Mouse (Mus musculus) ovary, adult 18-20 months (tissue): ENCODE results near the gene Slc48a1.

Experiments used
- DNase-seq: peaks from one replicate; pipeline ENCODE4 v3.0.0; 2022; ENCODE audit warnings: low spot score, mixed read lengths

Slc48a1 gene

GRCm38 (mm10) chr15:97807867-97808266 lies 29.5 kb downstream of the Slc48a1 start:
- DNase-seq: no peak

GRCm38 (mm10) chr15:97808532-97808931 lies 30.2 kb downstream of the Slc48a1 start:
- no peak for DNase-seq

GRCm38 (mm10) chr15:97809206-97809605 lies 30.9 kb downstream of the Slc48a1 start:
- no peak for DNase-seq

- DNase-seq: peak; percentile 73
Measured at GRCm38 (mm10) chr15:97809942-97810341, 31.6 kb downstream of the Slc48a1 start.

- DNase-seq: no peak
Measured at GRCm38 (mm10) chr15:97810399-97810798, 32.1 kb downstream of the Slc48a1 start.

- DNase-seq: no peak
Measured at GRCm38 (mm10) chr15:97811307-97811706, 33.0 kb downstream of the Slc48a1 start.

- peak; percentile 88 for DNase-seq
Measured at GRCm38 (mm10) chr15:97812126-97812525, 33.8 kb downstream of the Slc48a1 start.

- no peak for DNase-seq
Measured at GRCm38 (mm10) chr15:97812875-97813274, 34.6 kb downstream of the Slc48a1 start.

- no peak for DNase-seq
Measured at GRCm38 (mm10) chr15:97813452-97814204, 35.3 kb downstream of the Slc48a1 start.

- DNase-seq: no peak
Measured at GRCm38 (mm10) chr15:97814703-97815102, 36.4 kb downstream of the Slc48a1 start.

- no peak for DNase-seq
Measured at GRCm38 (mm10) chr15:97815254-97815653, 36.9 kb downstream of the Slc48a1 start.

- DNase-seq: no peak
Measured at GRCm38 (mm10) chr15:97816199-97816994, 38.1 kb downstream of the Slc48a1 start.

GRCm38 (mm10) chr15:97819937-97820336 lies 41.6 kb downstream of the Slc48a1 start:
- no peak for DNase-seq

GRCm38 (mm10) chr15:97821321-97821982 lies 43.1 kb downstream of the Slc48a1 start:
- no peak for DNase-seq

GRCm38 (mm10) chr15:97821983-97822363 lies 43.7 kb downstream of the Slc48a1 start:
- DNase-seq: no peak

GRCm38 (mm10) chr15:97822545-97823228 lies 44.4 kb downstream of the Slc48a1 start:
- no peak for DNase-seq

GRCm38 (mm10) chr15:97823479-97823878 lies 45.2 kb downstream of the Slc48a1 start:
- no peak for DNase-seq

- no peak for DNase-seq
Measured at GRCm38 (mm10) chr15:97824042-97824441, 45.7 kb downstream of the Slc48a1 start.

- peak; percentile 81 for DNase-seq
Measured at GRCm38 (mm10) chr15:97825071-97825940, 47.0 kb downstream of the Slc48a1 start.

GRCm38 (mm10) chr15:97825941-97826587 lies 47.7 kb downstream of the Slc48a1 start:
- DNase-seq: no peak
